Mouse (Mus musculus) intestine, embryonic 15.5 days (tissue): ENCODE measurements around the gene Entpd3. TPM values are rescaled to one million over a fixed set of nuclear protein-coding genes. Genes with fewer than 3 reads are reported as not detected.
"Not testable (repeated sequence)": the region's sequence is repeated elsewhere in the genome, so short reads cannot be mapped to it uniquely, and the experiment has no call there.

Source experiments
- ATAC-seq: fragments of 200-750 bp; cut with Nextera tagmentation; 2 replicates; pipeline ENCODE4 v1.8.0; 2017; ENCODE audit warnings: moderate TSS enrichment, moderate library complexity
- H3K27ac ChIP-seq: fragments of 300-500 bp; sonication (generic); 2 replicates; pipeline ENCODE4 v1.5.1; 2015; ENCODE audit warnings: mild to moderate bottlenecking, inconsistent platforms
- H3K27me3 ChIP-seq: fragments of 300-500 bp; sonication (generic); replicated peaks from 2 replicates; pipeline ENCODE4 v1.6.1; 2015; ENCODE audit warnings: inconsistent platforms
- H3K36me3 ChIP-seq: fragments of 300-500 bp; sonication (generic); 2 replicates; pipeline ENCODE4 v1.6.1; 2015; ENCODE audit warnings: inconsistent platforms
- H3K4me1 ChIP-seq: fragments of 300-500 bp; sonication (generic); replicated peaks from 2 replicates; pipeline ENCODE4 v1.6.1; 2015; ENCODE audit warnings: inconsistent platforms
- H3K4me2 ChIP-seq: fragments of 300-500 bp; sonication (generic); replicated peaks from 2 replicates; pipeline ENCODE4 v1.6.1; 2015; ENCODE audit warnings: mild to moderate bottlenecking, inconsistent platforms
- H3K4me3 ChIP-seq: fragments of 300-500 bp; sonication (generic); replicated peaks from 2 replicates; pipeline ENCODE4 v1.5.1; 2015; ENCODE audit warnings: inconsistent platforms
- H3K9ac ChIP-seq: fragments of 300-500 bp; sonication (generic); 2 replicates; pipeline ENCODE4 v1.6.1; 2015; ENCODE audit warnings: inconsistent platforms
- H3K9me3 ChIP-seq: fragments of 300-500 bp; sonication (generic); 2 replicates; pipeline ENCODE4 v1.6.1; 2016; ENCODE audit warnings: inconsistent platforms
- WGBS: fragments of 180-500 bp; shearing (Covaris S2); methylation state at CpG from one replicate; pipeline ENCODE4 v1.1.7; 2015; 5-methylcytosine and 5-hydroxymethylcytosine counted together
- polyA plus RNA-seq: library from polyadenylated mRNA; unstranded; fragments of >200 nt; fragmentation: Nextera tagmentation; extraction: Ambion mirVana; gene quantifications from 2 replicates; pipeline ENCODE4 v1.2.1, GENCODE M21; 2015

The Entpd3 gene
- polyA plus RNA-seq, 1 experiment from 2014 or later: 2.2 TPM

- no peak overlapping the region for H3K4me3 ChIP-seq
- H3K36me3 ChIP-seq: no peaks in the 10 kb centered on the region
- no peak overlapping the region for H3K4me2 ChIP-seq
- ATAC-seq: no peak
- H3K4me1 ChIP-seq: no peaks in the 10 kb centered on the region
- no peak overlapping the region for H3K9ac ChIP-seq
- no peak overlapping the region for H3K27ac ChIP-seq
- no peaks in the 10 kb centered on the region for H3K9me3 ChIP-seq
- WGBS: 68% methylated on average over 3 of the region's 3 CpGs
- H3K27me3 ChIP-seq: no peaks in the 10 kb centered on the region
These were observed 20.7 kb upstream of the Entpd3 start for GRCm38 (mm10) chr9:120518946-120519345.

DNA sequence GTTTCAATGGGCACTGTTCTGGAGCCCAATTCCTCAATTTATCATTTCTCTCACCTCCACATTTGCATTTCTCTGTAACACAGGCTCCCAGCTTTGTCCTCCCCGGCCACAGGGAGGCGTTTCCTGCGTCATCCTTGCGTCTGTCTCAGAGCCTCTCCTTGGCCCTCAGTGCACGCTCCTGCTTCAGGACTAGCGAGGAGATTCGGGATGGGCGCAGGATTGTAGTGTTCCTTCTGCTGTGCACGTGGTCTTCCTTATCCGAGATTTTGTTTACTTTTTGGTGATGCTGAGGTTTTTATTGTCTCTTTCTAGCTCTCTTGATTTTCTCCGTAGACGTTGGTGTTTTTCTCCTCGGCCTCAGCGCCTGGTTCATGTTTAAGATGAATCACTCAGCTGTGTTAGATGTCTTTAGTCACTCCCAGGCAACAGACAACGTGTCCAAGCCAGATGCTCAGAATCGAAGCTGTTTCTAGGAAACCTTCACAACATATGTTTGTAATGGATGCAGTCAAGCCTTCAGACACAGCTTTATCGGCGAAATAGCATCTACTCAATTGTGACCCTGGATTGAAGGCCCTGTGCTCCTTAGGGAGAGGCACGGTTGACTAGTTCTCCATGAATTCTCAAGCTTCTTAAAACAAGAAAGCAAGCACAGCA lies 20.0 kb upstream of the Entpd3 start:
- H3K36me3 ChIP-seq: no peaks in the 10 kb centered on the region
- no peak overlapping the region for H3K4me2 ChIP-seq
- H3K27ac ChIP-seq: no peak overlapping the region
- 36% methylated on average over 19 of the region's 19 CpGs for WGBS
- ATAC-seq: 0 out of 2 replicates have a peak, but pooled peaks have one; percentile 45
- no peaks in the 10 kb centered on the region for H3K4me1 ChIP-seq
- H3K9ac ChIP-seq: no peak overlapping the region
- no peak overlapping the region for H3K4me3 ChIP-seq
- H3K27me3 ChIP-seq: no peaks in the 10 kb centered on the region
- no peaks in the 10 kb centered on the region for H3K9me3 ChIP-seq

GRCm38 (mm10) chr9:120521161-120521560 lies 18.5 kb upstream of the Entpd3 start:
- Histone ChIP-seq H3K27me3 (no peaks in the 10 kb centered on the region), H3K4me2 (no peak overlapping the region), H3K9me3 (no peaks in the 10 kb centered on the region), H3K4me3 (no peak overlapping the region), H3K9ac (no peak overlapping the region), H3K36me3 (no peaks in the 10 kb centered on the region), H3K27ac (no peak overlapping the region), H3K4me1 (no peaks in the 10 kb centered on the region)
- no peak for ATAC-seq
- whole genome bisulfite sequencing: 75% methylated on average over 1 of the region's 1 CpGs

- Histone ChIP-seq H3K27ac (no peak overlapping the region), H3K4me2 (no peak overlapping the region), H3K4me3 (no peak overlapping the region), H3K4me1 (no peaks in the 10 kb centered on the region), H3K36me3 (no peaks in the 10 kb centered on the region), H3K9me3 (no peaks in the 10 kb centered on the region), H3K9ac (no peak overlapping the region), H3K27me3 (no peaks in the 10 kb centered on the region)
- no peak for ATAC-seq
- 81% methylated on average over 4 of the region's 4 CpGs for WGBS
These were observed 12.3 kb upstream of the Entpd3 start for GRCm38 (mm10) chr9:120527270-120527669.

GRCm38 (mm10) chr9:120527919-120528318 lies 11.7 kb upstream of the Entpd3 start:
- no peaks in the 10 kb centered on the region for H3K36me3 ChIP-seq
- no peak overlapping the region for H3K9ac ChIP-seq
- H3K27me3 ChIP-seq: no peaks in the 10 kb centered on the region
- no peaks in the 10 kb centered on the region for H3K9me3 ChIP-seq
- 93% methylated on average over 8 of the region's 8 CpGs for WGBS
- ATAC-seq: no peak
- H3K4me3 ChIP-seq: no peak overlapping the region
- H3K27ac ChIP-seq: no peak overlapping the region
- H3K4me1 ChIP-seq: no peaks in the 10 kb centered on the region
- H3K4me2 ChIP-seq: no peak overlapping the region

GRCm38 (mm10) chr9:120528815-120529510 lies 10.7 kb upstream of the Entpd3 start:
- Histone ChIP-seq H3K9ac (no peak overlapping the region), H3K27ac (no peak overlapping the region), H3K9me3 (no peaks in the 10 kb centered on the region), H3K36me3 (no peaks in the 10 kb centered on the region), H3K27me3 (no peaks in the 10 kb centered on the region), H3K4me1 (no peaks in the 10 kb centered on the region), H3K4me2 (no peak overlapping the region), H3K4me3 (no peak overlapping the region)
- no peak for ATAC-seq
- 89% methylated on average over 17 of the region's 17 CpGs for WGBS

GRCm38 (mm10) chr9:120530471-120530870 lies 9.1 kb upstream of the Entpd3 start:
- Histone ChIP-seq H3K4me1 (no peaks in the 10 kb centered on the region), H3K27ac (no peak overlapping the region), H3K9ac (no peak overlapping the region), H3K4me3 (no peak overlapping the region), H3K27me3 (no peaks in the 10 kb centered on the region), H3K36me3 (no peaks in the 10 kb centered on the region), H3K4me2 (no peak overlapping the region), H3K9me3 (no peaks in the 10 kb centered on the region)
- 80% methylated on average over 5 of the region's 5 CpGs for WGBS
- ATAC-seq: no peak

DNA sequence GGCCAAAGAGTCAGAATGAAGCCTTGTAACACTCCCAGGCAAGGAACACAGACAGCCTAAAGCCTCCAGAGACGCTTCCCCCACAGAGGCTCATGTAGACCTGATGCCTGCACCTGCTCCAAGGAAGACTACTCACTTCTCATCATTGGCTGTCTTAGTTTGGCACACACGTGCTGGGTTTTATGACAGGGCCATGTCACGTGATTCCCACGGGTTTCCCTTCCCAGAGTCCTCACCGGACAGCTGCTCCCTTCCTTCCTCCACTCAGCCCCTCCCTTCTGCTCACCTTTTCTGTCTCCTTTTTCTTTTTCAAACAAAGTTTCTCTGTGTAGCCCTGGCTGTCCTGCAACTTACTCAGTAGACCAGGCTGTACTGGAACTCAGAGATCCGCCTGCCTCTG lies 7.6 kb upstream of the Entpd3 start:
- no peak for ATAC-seq
- Histone ChIP-seq H3K36me3 (no peaks in the 10 kb centered on the region), H3K9me3 (no peaks in the 10 kb centered on the region), H3K27me3 (no peaks in the 10 kb centered on the region), H3K9ac (no peak overlapping the region), H3K4me3 (no peak overlapping the region), H3K4me2 (no peak overlapping the region), H3K27ac (no peak overlapping the region), H3K4me1 (no peaks in the 10 kb centered on the region)
- WGBS: 78% methylated on average over 6 of the region's 6 CpGs

DNA sequence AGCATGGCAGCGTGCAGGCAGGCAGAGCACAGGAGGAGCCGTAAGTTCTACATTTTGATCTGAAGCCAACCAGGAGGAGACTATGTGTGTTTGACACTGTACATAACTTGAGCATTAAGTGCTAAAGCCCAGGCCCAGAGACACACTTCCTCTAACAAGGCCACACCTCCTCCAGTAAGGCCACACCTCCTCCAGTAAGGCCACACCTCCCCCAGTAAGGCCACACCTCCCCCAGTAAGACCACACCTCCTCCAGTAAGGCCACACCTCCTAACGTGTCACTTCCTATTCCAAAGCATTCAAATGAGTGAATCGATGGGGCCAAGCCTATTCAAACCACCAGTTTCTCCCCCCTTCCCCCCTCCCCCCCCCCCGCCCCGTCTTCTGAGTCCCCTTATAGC lies 6.9 kb upstream of the Entpd3 start:
- Histone ChIP-seq H3K4me2 (no peak overlapping the region), H3K4me3 (no peak overlapping the region), H3K27me3 (no peaks in the 10 kb centered on the region), H3K27ac (no peak overlapping the region), H3K4me1 (no peaks in the 10 kb centered on the region), H3K9me3 (no peaks in the 10 kb centered on the region), H3K9ac (no peak overlapping the region), H3K36me3 (no peaks in the 10 kb centered on the region)
- WGBS: 89% methylated on average over 6 of the region's 6 CpGs
- no peak for ATAC-seq

DNA sequence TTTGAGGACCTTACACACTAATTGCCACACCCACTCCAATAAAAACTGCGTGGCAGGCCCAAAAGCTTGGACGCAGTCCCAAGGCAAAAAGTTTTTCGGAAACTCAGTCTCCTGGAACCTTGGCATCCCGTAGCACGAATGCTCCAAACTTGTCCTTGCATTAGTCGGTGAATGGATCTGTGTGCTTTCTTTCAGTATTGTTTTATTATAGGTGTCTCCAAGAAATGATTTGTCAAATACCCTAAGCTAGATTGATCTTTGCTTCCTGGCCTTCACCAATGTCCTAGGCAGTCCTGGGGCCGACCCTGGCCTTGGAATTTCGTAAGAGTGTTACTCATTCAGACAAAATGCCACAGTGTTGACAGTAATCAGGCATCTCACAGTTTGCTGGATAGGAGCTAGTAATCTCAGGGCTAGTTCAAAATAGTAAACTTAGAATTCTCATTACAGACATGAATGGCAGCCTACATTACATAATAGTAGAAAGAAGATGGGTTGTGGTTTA lies 6.1 kb upstream of the Entpd3 start:
- WGBS: 97% methylated on average over 8 of the region's 8 CpGs

GRCm38 (mm10) chr9:120541411-120541810 lies 1.8 kb downstream of the Entpd3 start:
- Histone ChIP-seq H3K27me3 (peaks cover 10% of the 10 kb centered on the region), H3K9me3 (no peaks in the 10 kb centered on the region), H3K27ac (no peak overlapping the region), H3K9ac (no peak overlapping the region), H3K4me2 (no peak overlapping the region), H3K36me3 (no peaks in the 10 kb centered on the region), H3K4me1 (peaks cover 8% of the 10 kb centered on the region), H3K4me3 (no peak overlapping the region)
- ATAC-seq: no peak
- WGBS: 20% methylated on average over 1 of the region's 2 CpGs

More for the DNA sequence above, 6.1 kb upstream of the Entpd3 start:
- H3K4me3 ChIP-seq, H3K9ac ChIP-seq, H3K36me3 ChIP-seq, H3K9me3 ChIP-seq, H3K27me3 ChIP-seq, H3K4me2 ChIP-seq, H3K27ac ChIP-seq, H3K4me1 ChIP-seq, ATAC-seq: not testable (repeated sequence)

DNA sequence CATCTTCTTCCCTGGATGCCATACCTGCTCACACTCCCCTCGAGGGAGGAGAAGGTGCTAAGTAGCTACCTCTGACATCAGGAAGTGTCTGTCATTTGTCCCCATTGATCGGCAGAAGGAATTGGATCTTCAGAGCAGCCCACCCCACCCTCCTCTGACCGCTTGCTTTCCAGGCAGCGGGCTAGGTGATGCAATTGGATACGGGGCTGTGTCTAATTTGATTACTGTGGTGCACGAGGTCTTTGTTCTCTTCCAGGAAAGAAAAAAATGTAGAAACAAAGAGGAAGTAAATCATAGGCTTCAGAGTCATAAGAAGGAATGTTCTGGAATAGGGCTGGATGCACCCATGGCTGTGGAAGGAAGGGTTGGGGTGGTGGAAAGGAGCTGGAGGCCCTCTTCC lies 2.6 kb downstream of the Entpd3 start:
- 24% methylated on average over 6 of the region's 6 CpGs for WGBS
- H3K4me1 ChIP-seq: peaks cover 12% of the 10 kb centered on the region
- no peak overlapping the region for H3K4me2 ChIP-seq
- no peak overlapping the region for H3K9ac ChIP-seq
- H3K9me3 ChIP-seq: no peaks in the 10 kb centered on the region
- no peak overlapping the region for H3K27ac ChIP-seq
- H3K36me3 ChIP-seq: no peaks in the 10 kb centered on the region
- no peak overlapping the region for H3K4me3 ChIP-seq
- no peak for ATAC-seq
- peaks cover 10% of the 10 kb centered on the region for H3K27me3 ChIP-seq

DNA sequence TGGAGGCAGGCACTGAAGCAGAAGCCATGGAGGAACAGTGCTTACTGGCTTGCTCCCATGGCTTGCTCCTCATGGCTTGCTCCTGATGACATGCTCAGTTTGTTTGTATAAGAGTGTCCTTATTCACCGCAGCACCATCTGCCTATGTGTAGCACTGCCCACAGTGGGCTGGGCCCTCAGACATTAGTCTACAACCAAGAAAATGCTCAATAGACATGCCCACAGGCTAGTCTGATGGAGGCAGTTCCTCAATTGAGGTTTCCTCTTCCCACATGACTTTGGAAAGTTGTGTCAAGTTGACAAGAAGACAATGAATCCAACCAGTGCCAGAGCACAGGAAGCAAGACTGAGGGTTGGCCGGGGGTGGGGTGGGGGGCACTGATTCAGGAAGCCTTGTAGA lies 6.4 kb downstream of the Entpd3 start:
- no peak overlapping the region for H3K4me2 ChIP-seq
- no peak for ATAC-seq
- peaks cover 12% of the 10 kb centered on the region; the same call in 1 of the 2 replicates for H3K4me1 ChIP-seq
- 76% methylated on average over 2 of the region's 2 CpGs for WGBS
- H3K36me3 ChIP-seq: no peaks in the 10 kb centered on the region
- no peaks in the 10 kb centered on the region for H3K27me3 ChIP-seq
- no peak overlapping the region for H3K4me3 ChIP-seq
- H3K9me3 ChIP-seq: no peaks in the 10 kb centered on the region
- no peak overlapping the region for H3K27ac ChIP-seq
- H3K9ac ChIP-seq: no peak overlapping the region
